Mouse (Mus musculus) spleen, postnatal 4 days (tissue): Measurements from ENCODE around the gene Adtrp.
A peak's percentile ranks its signal among the peaks of the same experiment; 100 is the strongest.

Source experiments
- DNase-seq, 2 experiments: peaks; one replicate each; pipeline ENCODE4 v3.0.0; 2022; ENCODE audit warnings: low spot score in 2 of 2

Adtrp gene

GRCm38 (mm10) chr13:41847516-41848126, at the start of gene Adtrp:
TSS of gene Adtrp (minus strand) at chr13:41847684.
- DNase-seq: no peak

- no peak for DNase-seq
These were observed 44.5 kb upstream of the Adtrp start for GRCm38 (mm10) chr13:41892016-41892415.

GRCm38 (mm10) chr13:41890618-41891017, 43.1 kb upstream of the Adtrp start:
- no peak for DNase-seq

- no peak for DNase-seq
These were observed 42.7 kb upstream of the Adtrp start for GRCm38 (mm10) chr13:41890111-41890600.

- DNase-seq: no peak
These were observed 41.2 kb upstream of the Adtrp start for GRCm38 (mm10) chr13:41888644-41889043.

- no peak for DNase-seq
These were observed 38.6 kb upstream of the Adtrp start for GRCm38 (mm10) chr13:41886120-41886519.

- DNase-seq: peak in 1 of 2 experiments; percentile 20
These were observed 36.3 kb upstream of the Adtrp start for GRCm38 (mm10) chr13:41883665-41884291.

- DNase-seq: no peak
These were observed 33.7 kb upstream of the Adtrp start for GRCm38 (mm10) chr13:41881201-41881600.

GRCm38 (mm10) chr13:41880525-41880924, 33.0 kb upstream of the Adtrp start:
- no peak for DNase-seq

- no peak for DNase-seq
These were observed 25.2 kb upstream of the Adtrp start for GRCm38 (mm10) chr13:41872686-41873085.

- DNase-seq: no peak
These were observed 24.7 kb upstream of the Adtrp start for GRCm38 (mm10) chr13:41872161-41872562.

- no peak for DNase-seq
These were observed 20.0 kb upstream of the Adtrp start for GRCm38 (mm10) chr13:41867533-41867932.

GRCm38 (mm10) chr13:41865575-41865974, 18.1 kb upstream of the Adtrp start:
- DNase-seq: no peak

GRCm38 (mm10) chr13:41865071-41865470, 17.6 kb upstream of the Adtrp start:
- no peak for DNase-seq

- DNase-seq: no peak
These were observed 13.3 kb upstream of the Adtrp start for GRCm38 (mm10) chr13:41860603-41861405.

GRCm38 (mm10) chr13:41855206-41856185, 8.0 kb upstream of the Adtrp start:
- DNase-seq: no peak

- no peak for DNase-seq
These were observed 3.4 kb upstream of the Adtrp start for GRCm38 (mm10) chr13:41850727-41851378.

- DNase-seq: no peak
These were observed 968 bp downstream of the Adtrp start for GRCm38 (mm10) chr13:41846516-41846915.

- no peak for DNase-seq
These were observed 2.5 kb downstream of the Adtrp start for GRCm38 (mm10) chr13:41845013-41845412.

- DNase-seq: no peak
These were observed 3.4 kb downstream of the Adtrp start for GRCm38 (mm10) chr13:41844071-41844470.

- DNase-seq: no peak
These were observed 13.8 kb downstream of the Adtrp start for GRCm38 (mm10) chr13:41833614-41834139.
